Mouse (Mus musculus) testis, adult 2 months (tissue): ENCODE data around the gene Padi2.
A peak's percentile ranks its signal among the peaks of the same experiment; 100 is the strongest.

ENCODE experiments used
- CTCF ChIP-seq: fragments of 200-500 bp; IDR thresholded peaks from 2 replicates; pipeline ENCODE4 v1.5.1; 2012; ENCODE audit warnings: low read depth, mild to moderate bottlenecking, inconsistent platforms, low read length, moderate library complexity; ENCODE audit not compliant: control insufficient read depth, insufficient read depth, insufficient replicate concordance
- POLR2A ChIP-seq: fragments of 200-500 bp; IDR thresholded peaks from 2 replicates; pipeline ENCODE4 v1.6.1; 2012; ENCODE audit warnings: low read depth, mild to moderate bottlenecking, inconsistent platforms, low read length, moderate library complexity; ENCODE audit not compliant: control insufficient read depth

DNA sequence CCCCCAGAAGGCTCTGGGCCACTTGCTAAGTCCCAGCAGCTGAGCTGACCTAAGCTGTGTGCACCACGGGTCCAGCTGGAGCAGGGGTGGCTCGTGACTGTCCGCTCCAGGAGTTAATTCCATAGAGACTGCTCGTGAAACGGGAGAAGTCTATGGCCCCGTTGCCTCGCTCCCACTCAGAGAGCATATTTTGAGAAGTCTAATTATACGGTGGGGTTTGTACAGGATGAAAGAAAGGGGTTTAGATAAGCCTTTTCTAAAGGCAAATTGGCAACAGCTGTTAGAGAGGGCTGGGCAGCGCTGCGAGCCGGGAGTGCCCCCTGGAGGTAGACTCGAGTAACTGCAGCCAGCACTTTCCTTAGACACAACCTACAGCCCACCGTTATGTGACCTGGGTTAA, 51.6 kb downstream of the Padi2 start:
- TF ChIP-seq CTCF (peak; percentile 98), POLR2A (no peak)
